Mouse (Mus musculus): ENCODE results near the gene Slc47a1. TPM values are rescaled to one million over a fixed set of nuclear protein-coding genes. Genes with fewer than 3 reads are reported as not detected.

The Slc47a1 gene
- polyA plus RNA-seq (2014; fragmentation: Illumina TruSeq; extraction: RNeasy Lipid Tissue Mini Kit (QIAGEN cat#74804); ENCODE audit: low read depth, low replicate concordance): 1.8 TPM

GRCm38 (mm10) chr11:61377881-61378613 is at the start of gene Slc47a1:
Gene Slc47a1, minus strand, starts transcription at chr11:61378345.

GRCm38 (mm10) chr11:61342505-61343420 is 35.4 kb downstream of the Slc47a1 start, which contains the start of gene Slc47a2:
Gene Slc47a2, minus strand, starts transcription at chr11:61342860.

Other genes starting within 250 kb of the Slc47a1 start
- 49.8 TPM for gene Usp22, start 203.3 kb downstream of the Slc47a1 start, polyA plus RNA-seq (2014; fragmentation: Illumina TruSeq; extraction: RNeasy Lipid Tissue Mini Kit (QIAGEN cat#74804); ENCODE audit: low read depth, low replicate concordance)
- gene Aldh3a1, start 170.8 kb downstream of the Slc47a1 start, polyA plus RNA-seq (2014; fragmentation: Illumina TruSeq; extraction: RNeasy Lipid Tissue Mini Kit (QIAGEN cat#74804); ENCODE audit: low read depth, low replicate concordance): 11.9 TPM
- 94.2 TPM for gene Aldh3a2, start 110.9 kb downstream of the Slc47a1 start, polyA plus RNA-seq (2014; fragmentation: Illumina TruSeq; extraction: RNeasy Lipid Tissue Mini Kit (QIAGEN cat#74804); ENCODE audit: low read depth, low replicate concordance)
- 3.8 TPM for gene Slc47a2, start 35.5 kb downstream of the Slc47a1 start, polyA plus RNA-seq (2014; fragmentation: Illumina TruSeq; extraction: RNeasy Lipid Tissue Mini Kit (QIAGEN cat#74804); ENCODE audit: low read depth, low replicate concordance)
- gene Rnf112, start 75.8 kb upstream of the Slc47a1 start, polyA plus RNA-seq (2014; fragmentation: Illumina TruSeq; extraction: RNeasy Lipid Tissue Mini Kit (QIAGEN cat#74804); ENCODE audit: low read depth, low replicate concordance): 0.94 TPM
- gene Mfap4, start 107.1 kb upstream of the Slc47a1 start, polyA plus RNA-seq (2014; fragmentation: Illumina TruSeq; extraction: RNeasy Lipid Tissue Mini Kit (QIAGEN cat#74804); ENCODE audit: low read depth, low replicate concordance): 74.0 TPM
- gene Mapk7, start 116.1 kb upstream of the Slc47a1 start, polyA plus RNA-seq (2014; fragmentation: Illumina TruSeq; extraction: RNeasy Lipid Tissue Mini Kit (QIAGEN cat#74804); ENCODE audit: low read depth, low replicate concordance): 12.1 TPM
- gene B9d1, start 126.8 kb upstream of the Slc47a1 start, polyA plus RNA-seq (2014; fragmentation: Illumina TruSeq; extraction: RNeasy Lipid Tissue Mini Kit (QIAGEN cat#74804); ENCODE audit: low read depth, low replicate concordance): 22.2 TPM
- 35.0 TPM for gene Epn2, start 201.3 kb upstream of the Slc47a1 start, polyA plus RNA-seq (2014; fragmentation: Illumina TruSeq; extraction: RNeasy Lipid Tissue Mini Kit (QIAGEN cat#74804); ENCODE audit: low read depth, low replicate concordance)

All from adipose tissue, adult 10 weeks (tissue).